Mouse (Mus musculus): Measurements from ENCODE around the gene Zbtb7b.

Gene Zbtb7b

GRCm38 (mm10) chr3:89388901-89389740 lies 5.5 kb downstream of the Zbtb7b start:
- DNase-seq (ENCODE audit: low spot score) = peak; percentile 62

- DNase-seq (ENCODE audit: low spot score) = peak; percentile 64
Observed at GRCm38 (mm10) chr3:89388134-89388881, 6.3 kb downstream of the Zbtb7b start.

DNA sequence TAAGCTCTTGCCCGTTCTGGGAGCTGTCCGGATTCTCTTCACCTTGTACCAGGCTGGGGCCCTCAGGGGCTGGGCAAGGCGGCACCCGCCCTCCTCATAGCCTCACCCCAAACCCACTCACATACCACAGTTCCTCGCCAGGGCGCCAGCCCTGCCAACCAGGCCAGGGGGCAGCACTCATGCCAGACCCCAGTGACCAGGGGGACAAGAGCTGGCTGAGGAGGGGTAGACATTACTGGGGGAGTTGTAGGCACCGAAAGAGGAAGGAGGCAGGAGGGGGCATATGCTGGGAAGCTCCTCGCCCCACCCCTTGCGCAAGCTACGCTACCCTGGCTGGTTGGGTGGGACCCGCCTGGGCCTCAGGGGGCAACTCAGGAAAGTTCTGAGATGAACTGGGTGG lies 6.9 kb downstream of the Zbtb7b start:
- DNase-seq (ENCODE audit: low spot score) = no peak

DNA sequence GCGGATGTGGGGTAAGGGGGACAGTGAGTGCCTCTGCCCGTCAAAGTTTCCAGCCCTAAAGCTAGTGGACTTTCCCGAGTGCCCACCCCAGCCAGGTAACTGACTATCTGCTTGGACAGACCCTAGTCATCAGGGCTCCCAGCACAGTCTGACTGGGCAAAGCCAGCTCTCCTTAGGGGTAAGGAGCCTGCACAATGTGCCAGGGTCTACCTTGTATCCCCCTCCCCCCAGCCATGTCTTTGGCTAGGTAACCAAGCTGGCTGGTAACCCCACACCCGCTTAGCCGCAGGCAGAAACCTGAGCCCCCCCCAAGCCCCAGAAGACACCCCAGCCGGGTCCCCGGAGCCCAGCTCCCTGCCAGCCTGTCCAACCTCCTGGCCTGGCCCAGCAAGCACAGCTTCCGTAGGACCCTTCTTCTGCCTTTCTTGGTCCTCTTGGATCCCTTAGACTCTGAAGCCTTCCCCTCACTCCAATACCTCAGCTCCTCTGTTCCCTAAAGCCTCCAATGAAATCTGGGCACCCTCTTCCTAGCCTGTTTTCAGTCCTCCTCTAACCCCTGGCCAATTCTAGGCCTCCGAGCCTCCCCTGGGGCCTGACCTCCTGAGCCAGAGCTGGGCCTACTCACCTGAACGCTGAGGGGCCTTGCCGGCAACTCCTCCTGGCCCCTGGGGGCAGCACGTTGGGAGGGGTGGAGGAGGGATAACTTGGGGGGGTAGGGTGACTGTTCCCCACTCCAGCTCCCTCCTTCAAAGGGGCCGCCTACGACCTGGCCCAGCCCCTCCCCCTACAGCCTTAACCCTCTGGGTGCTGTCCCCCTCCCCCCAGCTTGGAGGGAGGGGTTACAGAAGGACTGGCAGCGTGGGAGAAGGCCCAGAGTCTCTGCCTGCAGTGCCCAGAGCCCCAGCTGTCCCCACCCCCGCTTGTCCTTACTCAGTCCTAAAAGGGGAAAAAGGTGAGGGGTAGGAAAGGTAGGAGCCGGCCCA lies 7.8 kb downstream of the Zbtb7b start:
- no peak for DNase-seq (ENCODE audit: low spot score)

- DNase-seq (ENCODE audit: low spot score) = no peak
Observed at GRCm38 (mm10) chr3:89385451-89385850, 9.1 kb downstream of the Zbtb7b start.

GRCm38 (mm10) chr3:89384331-89385076 lies 10.1 kb downstream of the Zbtb7b start:
- DNase-seq (ENCODE audit: low spot score) = no peak

DNA sequence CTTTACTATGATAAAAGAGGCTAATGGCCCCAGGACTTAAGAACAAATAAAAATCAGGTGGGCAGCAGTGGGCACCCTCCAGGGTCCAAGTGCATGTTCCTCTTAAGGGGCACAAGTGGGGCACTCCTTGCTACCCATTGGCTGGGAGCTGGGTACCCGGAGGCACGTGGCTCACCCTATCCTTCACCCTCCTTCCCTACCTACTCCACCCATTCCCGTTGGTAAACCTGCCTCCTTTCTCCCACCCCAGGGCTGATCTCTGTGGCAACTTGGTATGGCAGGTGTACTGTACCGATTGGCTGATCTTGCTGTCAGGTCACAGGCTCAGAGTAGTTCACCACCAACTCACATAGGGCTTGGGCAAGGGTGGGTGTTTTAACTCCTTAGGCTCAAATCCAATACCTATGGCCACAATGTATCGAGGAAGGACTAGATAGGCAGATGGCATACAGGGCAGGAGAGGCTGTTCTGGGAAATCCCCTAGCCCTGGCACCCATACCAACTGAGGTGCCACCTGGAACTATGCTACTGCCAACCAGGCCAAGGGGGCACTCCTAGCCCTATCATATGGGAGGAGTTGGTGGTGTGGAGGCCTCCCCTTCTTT lies 10.8 kb downstream of the Zbtb7b start:
- DNase-seq (ENCODE audit: low spot score) = no peak

DNA sequence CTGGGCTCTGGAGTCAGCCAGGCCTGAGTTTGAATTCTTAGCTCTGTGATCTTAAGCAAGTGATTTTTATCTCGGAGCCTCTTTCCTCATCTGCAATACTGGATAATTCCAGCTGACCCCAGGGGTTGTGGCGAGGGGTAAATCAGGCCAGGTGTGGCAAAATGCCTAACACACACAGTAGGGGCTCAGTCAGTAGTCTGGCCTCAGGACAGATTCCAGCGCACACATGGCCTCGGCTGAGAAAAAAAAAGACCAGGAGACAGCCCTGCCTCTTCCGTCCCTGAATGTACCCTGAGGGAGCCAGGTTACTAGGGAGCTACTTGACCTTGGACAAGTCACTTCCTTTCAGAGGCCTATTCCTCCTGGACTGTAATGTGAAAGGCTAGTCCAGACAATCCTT lies 11.6 kb downstream of the Zbtb7b start:
- no peak for DNase-seq (ENCODE audit: low spot score)

DNA sequence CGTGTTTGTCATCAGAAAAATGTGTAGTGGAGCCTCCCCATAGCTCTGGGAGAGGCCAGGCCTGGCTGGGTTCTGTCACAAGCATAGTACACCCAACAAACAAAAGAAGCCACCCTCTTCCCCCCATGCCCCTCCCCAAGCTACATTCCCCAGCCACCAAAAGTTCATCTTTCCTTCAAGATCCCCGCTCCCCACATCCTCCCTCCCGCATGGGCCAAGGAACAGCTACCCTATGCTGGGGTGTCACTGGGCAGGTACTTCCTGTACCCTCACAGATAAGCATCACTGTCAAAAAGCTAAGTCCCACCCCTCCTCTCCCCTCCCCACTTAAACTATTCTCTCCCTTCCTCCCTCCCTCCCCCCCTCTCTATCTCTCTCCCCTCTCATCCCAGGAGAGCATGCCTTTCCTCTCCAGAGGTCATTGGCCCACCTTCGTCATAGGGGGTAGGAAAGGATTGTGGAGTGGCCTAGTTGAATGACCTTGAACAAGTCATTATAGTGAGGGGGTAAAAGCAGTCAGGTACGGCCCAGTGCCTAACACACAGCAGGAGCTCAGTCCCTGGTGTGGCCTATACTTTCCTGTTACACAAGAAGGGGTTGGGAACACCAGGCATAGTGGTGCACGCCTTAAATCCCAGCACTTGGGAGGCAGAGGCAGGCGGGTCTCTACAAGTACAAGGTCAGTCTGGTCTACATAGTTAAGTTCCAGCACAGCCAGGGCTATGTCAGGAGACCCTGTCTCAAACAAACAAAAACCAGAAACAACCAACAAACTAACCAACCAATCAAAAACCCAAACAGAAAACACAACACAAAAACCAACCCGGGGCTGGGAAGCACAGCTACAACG lies 12.3 kb downstream of the Zbtb7b start:
- no peak for DNase-seq (ENCODE audit: low spot score)

GRCm38 (mm10) chr3:89381233-89381632 lies 13.3 kb downstream of the Zbtb7b start:
- DNase-seq (ENCODE audit: low spot score) = no peak

GRCm38 (mm10) chr3:89380711-89381110 lies 13.9 kb downstream of the Zbtb7b start:
- no peak for DNase-seq (ENCODE audit: low spot score)

GRCm38 (mm10) chr3:89380291-89380690 lies 14.3 kb downstream of the Zbtb7b start:
- no peak for DNase-seq (ENCODE audit: low spot score)

- DNase-seq (ENCODE audit: low spot score) = no peak
Observed at GRCm38 (mm10) chr3:89379388-89380131, 15.0 kb downstream of the Zbtb7b start.

- DNase-seq (ENCODE audit: low spot score) = peak; percentile 77
Observed at GRCm38 (mm10) chr3:89378394-89379067, 16.0 kb downstream of the Zbtb7b start.

- DNase-seq (ENCODE audit: low spot score) = peak; percentile 37
Observed at GRCm38 (mm10) chr3:89377831-89378230, 16.7 kb downstream of the Zbtb7b start.

DNA sequence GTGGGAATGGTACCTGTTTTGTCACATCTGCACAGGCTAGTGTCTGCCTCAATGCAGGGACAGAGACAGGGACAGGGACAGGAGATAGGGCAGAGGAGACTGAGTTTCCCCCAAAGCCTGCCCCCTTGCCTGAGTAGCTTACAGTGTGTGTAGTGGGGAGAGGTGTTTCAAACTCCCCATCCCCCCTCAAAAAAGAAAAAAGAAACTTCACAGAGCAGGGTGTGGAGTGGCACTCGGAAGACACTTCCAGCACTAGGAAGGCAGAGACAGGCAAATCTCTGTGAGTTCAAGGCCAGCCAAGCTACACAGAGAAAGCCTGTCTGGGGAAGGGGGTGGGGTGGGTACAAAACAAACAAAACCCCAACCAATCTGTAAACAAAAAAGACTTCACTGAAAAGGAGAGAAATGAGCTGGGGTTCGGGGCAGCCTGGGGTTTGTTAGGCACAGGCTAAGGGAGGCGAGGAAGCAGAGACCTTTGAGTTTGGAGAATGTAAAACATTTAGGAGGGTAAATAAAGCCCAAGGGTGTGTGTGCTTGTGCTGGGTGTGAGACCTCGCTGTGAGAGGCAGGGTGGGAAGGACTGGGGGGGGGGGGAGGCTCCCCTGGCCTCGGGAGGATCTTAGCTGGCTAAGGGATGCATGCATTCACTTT lies 20.9 kb downstream of the Zbtb7b start:
- DNase-seq (ENCODE audit: low spot score) = no peak

GRCm38 (mm10) chr3:89367338-89367737 lies 27.2 kb downstream of the Zbtb7b start:
- peak; percentile 86 for DNase-seq (ENCODE audit: low spot score)

Measured in adipocyte (in vitro differentiated cells).